Mouse (Mus musculus): ENCODE data around the gene Slc7a6.
A peak's percentile ranks its signal among the peaks of the same experiment; 100 is the strongest.

The Slc7a6 gene

DNA sequence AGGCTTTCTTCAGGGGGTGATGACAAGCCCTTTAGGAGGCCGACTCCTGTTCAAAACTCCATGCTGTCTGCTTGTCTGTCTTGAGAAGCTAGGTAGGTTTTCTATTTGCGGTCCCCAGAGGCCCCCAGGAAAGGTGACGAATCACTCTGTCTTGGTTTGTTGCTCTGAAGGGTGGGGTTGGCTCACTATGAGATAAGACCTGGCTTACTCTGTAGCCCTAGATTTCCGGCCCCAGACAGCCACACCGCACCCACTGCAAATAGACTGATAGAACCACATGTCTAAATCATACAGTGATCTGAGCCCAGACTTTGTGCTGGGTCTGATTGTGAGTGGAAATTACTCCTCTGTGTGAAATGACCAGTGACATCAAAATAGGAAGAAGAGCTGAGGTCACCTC is 23.0 kb downstream of the Slc7a6 start:
- no peak for DNase-seq

DNA sequence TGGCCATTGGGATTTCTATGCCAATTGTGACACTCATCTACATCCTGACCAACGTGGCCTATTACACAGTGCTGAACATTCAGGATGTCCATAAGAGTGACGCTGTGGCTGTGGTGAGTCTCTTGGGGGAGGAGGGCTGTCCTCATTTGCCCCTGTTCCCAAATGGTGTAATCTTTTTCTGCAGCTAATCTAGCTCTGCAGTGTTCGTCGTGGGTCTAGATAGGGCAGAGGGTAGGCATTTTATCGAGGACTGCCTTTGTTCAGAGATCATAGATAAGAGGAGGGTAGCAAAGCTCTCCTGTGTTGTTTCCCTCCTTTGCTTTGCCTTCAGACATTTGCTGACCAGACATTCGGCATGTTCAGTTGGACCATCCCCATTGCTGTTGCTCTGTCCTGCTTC is 24.5 kb downstream of the Slc7a6 start:
- no peak for DNase-seq

DNA sequence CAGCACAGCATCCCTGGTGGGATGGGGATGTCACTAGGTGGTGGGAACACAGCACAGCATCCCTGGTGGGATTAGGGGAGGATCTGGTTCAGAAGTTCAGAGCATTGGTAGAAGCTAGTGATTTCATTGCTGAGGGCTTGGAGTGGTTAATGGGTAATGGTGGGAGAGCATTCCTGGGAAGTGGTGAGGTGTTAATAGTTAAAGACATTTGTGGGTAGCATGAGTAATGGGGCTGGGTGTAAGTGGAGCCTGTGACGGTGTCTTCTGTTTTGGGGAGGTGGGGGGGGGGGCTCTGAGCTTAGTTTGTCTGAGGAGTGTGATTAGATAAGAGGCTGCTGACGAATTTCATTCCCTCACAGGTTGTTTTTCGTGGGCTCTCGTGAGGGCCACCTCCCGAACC is 25.4 kb downstream of the Slc7a6 start:
- no peak for DNase-seq

DNA sequence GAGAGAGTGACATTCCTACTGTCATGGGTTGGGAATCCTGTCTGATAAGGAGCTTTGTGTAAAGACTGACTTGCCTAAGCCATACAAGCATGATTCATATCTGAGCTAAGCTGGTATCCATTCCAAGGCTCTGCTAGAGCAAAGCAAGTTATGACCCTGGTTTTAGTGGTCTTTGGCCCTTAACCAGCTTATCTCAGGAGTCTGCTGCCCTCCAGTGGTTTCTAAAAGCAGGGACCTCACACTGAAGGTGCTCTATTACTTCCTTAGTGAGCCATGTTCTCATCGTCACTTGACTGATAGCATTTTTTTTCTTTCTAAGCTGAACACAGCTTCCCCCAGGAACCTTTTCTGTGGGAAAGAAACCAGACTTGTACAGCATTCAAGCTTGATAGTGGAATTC is 30.1 kb downstream of the Slc7a6 start:
- DNase-seq, result no peak

DNA sequence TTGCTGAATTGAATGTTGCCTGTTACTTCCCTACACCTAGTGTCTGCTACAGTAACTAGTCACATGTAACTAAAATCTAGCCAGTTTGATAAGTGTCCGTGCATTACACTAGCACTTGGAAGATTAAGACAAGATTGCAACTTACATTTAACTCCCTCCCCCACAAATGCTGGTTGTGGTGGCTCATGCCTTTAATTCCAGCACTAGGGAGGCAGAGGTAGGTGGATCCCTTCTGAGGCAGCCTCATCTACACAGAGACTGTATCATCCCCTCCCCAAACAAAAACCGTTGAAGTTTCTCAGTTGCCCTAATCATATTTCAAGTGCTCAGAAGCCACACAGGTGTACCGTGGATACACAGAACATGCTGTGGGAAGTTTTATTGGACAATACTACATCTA is 30.9 kb downstream of the Slc7a6 start:
- peak; percentile 33 for DNase-seq

DNA sequence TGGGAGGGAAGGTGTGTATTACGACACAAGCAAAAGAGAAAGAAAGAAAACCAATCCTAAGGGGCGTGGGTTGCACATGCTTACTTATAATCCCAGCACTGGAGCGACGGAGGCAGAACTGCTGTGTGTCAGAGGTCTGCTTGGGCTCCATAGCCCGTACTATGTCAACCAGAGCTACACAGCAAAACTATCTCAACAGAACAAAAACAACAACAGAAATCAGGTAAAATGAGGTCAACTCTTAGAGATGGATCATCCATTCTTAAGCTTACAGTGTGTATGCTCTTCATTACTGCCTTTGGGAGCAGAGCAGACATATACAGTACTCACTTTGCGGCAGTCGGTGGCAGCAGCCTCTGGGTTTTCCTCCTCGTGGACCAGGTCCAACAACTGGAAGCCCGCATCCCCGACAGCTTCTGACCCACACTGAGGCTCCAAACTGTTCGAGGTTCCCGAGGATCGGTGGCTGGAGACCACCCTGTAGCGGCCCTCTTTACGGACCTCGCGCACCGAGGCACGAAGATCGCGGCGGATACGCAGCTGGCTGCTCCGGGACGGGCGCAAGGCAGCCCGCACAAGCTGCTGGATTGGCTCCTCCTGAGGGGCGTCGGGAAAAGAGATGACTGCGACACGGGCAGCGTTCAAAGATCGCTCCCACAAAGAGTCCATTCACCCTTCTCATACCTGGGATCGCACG is 41.5 kb downstream of the Slc7a6 start:
- no peak for DNase-seq

DNA sequence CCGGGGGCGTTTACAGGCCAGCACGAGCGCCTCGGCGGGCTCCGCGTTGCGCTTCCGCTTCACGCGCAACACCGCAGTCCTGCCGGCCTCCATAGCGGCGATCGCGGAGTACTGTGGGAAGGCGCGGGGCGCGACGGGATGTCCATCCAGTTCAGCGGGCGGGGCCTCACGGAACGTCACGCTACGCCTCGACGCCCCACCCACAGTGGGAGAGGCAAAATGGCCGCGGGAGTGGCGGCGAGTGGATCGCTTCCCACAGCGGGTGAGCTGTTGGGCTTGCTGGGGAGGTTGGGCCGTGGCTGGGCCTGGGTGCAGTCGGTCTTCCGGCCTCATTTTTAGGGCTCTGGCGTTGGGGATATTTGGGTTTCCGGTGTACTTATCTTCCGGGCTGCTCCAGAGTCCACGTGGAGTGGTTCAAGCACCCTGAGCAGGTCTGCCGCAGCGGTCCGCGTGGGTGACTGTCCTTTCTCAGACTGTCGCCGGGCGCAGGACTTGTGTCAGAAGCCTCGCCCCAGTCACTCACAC is 42.2 kb downstream of the Slc7a6 start, which contains the start of the genes Slc7a6os and Prmt7:
Gene Slc7a6os, minus strand, starts transcription at position 115 of the 525 bp plus-strand sequence.
Gene Prmt7, plus strand, starts transcription at position 116 of the 525 bp plus-strand sequence.
- peak; percentile 97 for DNase-seq

DNA sequence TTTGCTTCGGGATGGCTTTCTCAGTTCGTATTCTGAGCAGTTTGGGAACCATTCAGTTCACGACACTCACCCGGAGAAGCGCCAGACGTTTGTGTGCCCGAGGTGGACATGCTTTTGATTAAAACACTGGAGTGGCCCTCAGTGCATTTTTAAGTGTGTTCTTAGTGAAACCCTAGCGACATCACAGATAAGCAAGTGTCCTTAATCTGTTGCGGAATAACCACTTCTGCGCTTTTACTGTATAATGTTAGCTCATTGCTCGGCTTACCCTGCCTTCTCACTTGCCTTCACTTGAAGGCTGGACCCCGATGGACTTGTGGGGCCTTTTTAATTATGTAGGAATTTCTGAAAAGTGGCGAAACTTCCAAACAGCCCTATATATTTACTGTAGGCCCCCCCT is 42.8 kb downstream of the Slc7a6 start:
- DNase-seq, result no peak

DNA sequence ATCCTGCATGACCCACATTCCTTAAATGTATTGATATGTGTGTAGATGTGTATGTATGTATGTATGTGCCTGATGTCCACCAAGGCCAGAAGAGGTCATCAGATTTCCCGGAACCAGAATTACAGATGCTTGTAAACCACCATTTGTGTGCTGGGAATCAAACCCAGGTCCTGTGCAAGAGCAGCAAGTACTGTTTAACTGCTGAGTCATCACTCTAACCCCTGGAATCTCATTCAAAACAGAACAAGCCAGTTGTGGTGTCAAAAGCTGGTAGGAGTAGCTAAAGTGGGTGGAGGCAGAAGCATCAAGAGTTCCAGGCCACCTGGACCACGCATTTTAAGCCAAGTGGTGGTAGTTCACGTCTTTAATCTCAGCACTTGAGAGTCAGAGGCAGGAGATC is 45.3 kb downstream of the Slc7a6 start:
- no peak for DNase-seq

DNA sequence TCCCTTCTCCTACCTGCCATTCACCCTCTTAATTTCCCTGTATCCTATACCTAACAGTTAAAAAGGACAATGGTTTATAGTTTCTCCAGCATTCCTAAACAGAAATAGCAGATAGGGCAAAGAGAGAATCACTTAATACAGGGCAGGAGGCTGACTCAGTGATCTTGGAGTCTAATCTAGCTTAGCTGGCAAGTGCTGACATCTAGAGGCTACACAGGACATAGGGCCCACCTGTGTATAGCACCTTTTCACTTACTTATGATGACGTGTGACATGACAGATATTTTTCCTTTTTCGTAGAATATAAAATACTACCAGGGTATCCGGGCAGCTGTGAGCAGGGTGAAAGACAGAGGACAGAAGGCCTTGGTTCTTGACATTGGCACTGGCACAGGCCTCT is 51.0 kb downstream of the Slc7a6 start:
- no peak for DNase-seq

DNA sequence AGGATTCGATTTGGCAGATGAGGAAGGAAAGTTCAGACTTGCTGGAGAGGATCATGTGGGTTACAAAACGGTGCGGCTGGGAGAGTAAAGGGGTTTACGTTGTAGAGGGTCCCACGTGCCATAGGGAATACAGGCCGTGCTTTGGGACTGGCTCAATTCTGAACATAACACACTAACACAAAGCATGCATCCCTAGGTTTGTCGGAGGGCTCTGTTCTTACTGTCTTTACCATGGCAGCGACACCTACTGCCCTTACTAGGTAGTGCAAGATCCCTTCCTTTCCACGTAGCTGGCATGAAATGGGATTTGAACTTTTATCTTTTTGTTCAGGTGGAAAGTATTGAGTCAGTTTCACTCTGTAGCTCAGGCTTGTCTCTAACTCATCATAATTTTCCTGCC is 57.9 kb downstream of the Slc7a6 start:
- DNase-seq, result no peak

DNA sequence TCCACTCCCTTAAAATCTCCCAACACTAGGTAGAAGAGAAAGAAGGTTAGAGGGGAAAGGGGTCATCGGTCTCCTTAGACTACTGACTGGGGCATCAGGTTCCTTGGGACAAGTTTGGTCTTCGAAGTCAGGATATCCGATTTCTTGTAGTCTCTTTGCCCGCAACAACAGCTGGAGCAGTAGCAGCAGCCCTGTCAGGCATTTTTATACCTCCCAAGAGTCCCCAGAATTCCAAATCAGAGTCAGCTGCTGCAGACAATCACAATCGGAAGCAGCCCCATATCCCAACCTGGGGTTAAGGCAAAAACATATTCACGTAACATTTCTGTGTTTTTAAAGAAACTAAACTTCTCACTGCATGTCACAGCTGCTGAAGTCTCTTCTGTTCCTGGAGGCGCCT is 62.9 kb downstream of the Slc7a6 start:
- no peak for DNase-seq

DNA sequence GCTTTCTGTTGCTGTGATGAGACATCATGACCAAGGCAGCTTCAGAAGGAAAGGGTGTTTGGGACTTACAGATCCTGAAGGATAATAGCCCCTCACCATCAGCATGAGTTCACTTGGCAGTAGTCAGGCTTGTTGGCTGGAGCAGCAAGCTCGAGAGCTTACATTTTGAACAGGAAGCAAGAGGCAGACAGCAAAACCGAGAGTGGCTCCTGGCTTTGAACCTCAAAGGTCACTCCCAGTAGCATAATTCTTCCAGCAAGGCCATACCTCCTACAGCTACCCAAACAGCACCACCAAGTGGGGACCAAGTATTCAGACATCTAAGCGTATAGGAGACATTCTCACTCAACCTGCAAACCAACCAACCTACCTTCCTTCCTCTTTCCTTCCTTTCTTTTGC is 64.1 kb downstream of the Slc7a6 start:
- DNase-seq, result no peak

DNA sequence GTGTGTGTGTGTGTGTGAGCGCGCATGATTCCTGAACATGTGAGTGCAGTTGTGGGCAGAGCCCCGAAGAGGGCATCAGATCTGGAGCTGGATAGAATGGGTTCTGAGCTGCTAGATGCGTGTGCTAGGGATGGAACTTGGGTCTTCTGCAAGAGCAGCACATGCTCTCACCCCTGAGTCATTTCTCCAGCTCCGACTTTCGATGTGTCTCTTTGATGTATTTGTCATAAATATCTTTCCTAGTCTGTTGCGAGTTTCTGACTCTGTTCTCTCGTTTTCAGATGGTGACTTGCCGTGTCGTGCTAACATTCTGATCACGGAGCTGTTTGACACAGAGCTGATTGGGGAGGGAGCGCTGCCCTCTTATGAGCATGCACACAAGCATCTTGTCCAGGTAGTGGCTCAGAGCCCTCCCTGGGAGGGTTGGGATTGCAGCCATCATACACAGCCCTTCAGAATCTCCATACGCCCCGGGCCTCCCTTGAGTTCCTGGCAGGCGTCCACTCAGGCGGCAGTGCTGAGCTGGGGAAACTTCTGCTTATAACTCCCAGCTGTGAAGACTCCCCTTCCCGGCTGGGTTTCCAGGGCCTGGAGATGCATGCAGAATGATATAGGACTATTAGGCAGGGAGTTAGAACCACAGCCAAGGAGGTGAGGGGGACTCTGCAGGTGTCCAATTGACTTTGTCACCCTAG is 66.1 kb downstream of the Slc7a6 start:
- no peak for DNase-seq

DNA sequence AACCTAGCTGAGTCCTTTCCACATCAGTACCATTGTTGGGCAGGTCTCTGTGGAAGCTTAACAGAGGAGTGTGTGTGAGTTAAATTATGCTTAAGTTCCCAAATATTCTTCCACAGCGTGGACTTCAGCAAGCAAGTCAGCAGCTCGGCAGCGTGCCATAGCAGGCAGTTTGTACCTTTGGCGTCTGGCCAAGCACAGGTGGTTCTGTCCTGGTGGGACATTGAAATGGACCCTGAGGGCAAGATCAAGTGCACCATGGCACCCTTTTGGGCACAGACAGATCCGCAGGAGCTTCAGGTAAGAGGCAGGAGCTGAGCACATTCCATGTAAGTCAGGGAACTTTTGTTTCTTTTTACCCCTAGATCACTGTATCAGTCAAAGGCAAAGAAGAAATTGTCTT is 68.4 kb downstream of the Slc7a6 start:
- DNase-seq, result no peak

Measured in right cerebral cortex, adult 18-20 months (tissue).